Mouse (Mus musculus) forebrain, embryonic 12.5 days (tissue): ENCODE data around the gene Cnn3. TPM values are rescaled to one million over a fixed set of nuclear protein-coding genes. Genes with fewer than 3 reads are reported as not detected.

Experiments used
- ATAC-seq: fragments of 200-750 bp; cut with Nextera tagmentation; 2 replicates; pipeline ENCODE4 v1.8.0; 2017; ENCODE audit warnings: moderate TSS enrichment; ENCODE audit not compliant: low FRiP score
- H3K27ac ChIP-seq: fragments of 300-500 bp; sonication (generic); 2 replicates; pipeline ENCODE4 v1.5.1; 2016; ENCODE audit warnings: mild to moderate bottlenecking
- H3K27me3 ChIP-seq: fragments of 300-500 bp; sonication (generic); 2 replicates; pipeline ENCODE4 v1.6.1; 2016; ENCODE audit warnings: mild to moderate bottlenecking
- H3K36me3 ChIP-seq: fragments of 300-500 bp; sonication (generic); replicated peaks from 2 replicates; pipeline ENCODE4 v1.6.1; 2016; ENCODE audit warnings: mild to moderate bottlenecking
- H3K4me1 ChIP-seq: fragments of 300-500 bp; sonication (generic); 2 replicates; pipeline ENCODE4 v1.6.1; 2016
- H3K4me2 ChIP-seq: fragments of 300-500 bp; sonication (generic); 2 replicates; pipeline ENCODE4 v1.6.1; 2016; ENCODE audit warnings: mild to moderate bottlenecking, moderate library complexity
- H3K4me3 ChIP-seq: fragments of 300-500 bp; sonication (generic); replicated peaks from 2 replicates; pipeline ENCODE4 v1.5.1; 2016; ENCODE audit warnings: mild to moderate bottlenecking
- H3K9ac ChIP-seq: fragments of 300-500 bp; sonication (generic); 2 replicates; pipeline ENCODE4 v1.6.1; 2016; ENCODE audit warnings: mild to moderate bottlenecking
- H3K9me3 ChIP-seq: fragments of 300-500 bp; sonication (generic); 2 replicates; pipeline ENCODE4 v1.6.1; 2016
- WGBS: fragments of 180-500 bp; shearing (Covaris S2); methylation state at CpG from one replicate; pipeline ENCODE4 v1.1.7; 2016; 5-methylcytosine and 5-hydroxymethylcytosine counted together
- polyA plus RNA-seq: library from polyadenylated mRNA; unstranded; fragments of >200 nt; fragmentation: Nextera tagmentation; extraction: Ambion mirVana; gene quantifications from 2 replicates; pipeline ENCODE4 v1.2.1, GENCODE M21; 2016

The Cnn3 gene
- polyA plus RNA-seq, 1 experiment from 2014 or later = 831 TPM

GRCm38 (mm10) chr3:121483266-121484161 is 57.2 kb downstream of the Cnn3 start:
- no peak for ATAC-seq
- Histone ChIP-seq H3K9ac (no peak overlapping the region), H3K4me2 (no peak overlapping the region; the same call in 1 of the 2 replicates)

DNA sequence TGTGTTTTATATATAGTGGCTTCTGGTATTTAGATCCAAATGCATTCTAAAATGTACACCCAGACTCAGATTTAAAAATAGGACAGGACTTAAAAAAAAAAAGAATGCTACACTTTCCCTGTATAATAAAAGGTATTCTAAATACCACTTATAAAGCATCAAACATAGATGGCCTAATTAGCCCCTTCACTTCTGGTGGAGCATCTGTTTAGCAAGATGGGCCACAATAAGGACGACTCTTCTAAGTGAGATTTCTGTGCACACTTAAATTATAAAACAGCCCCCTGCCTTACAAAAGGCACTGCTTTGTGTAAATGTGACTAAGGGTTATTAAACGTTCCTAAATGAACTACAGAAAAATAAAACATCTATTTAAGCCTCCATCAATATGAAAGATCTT is 58.9 kb downstream of the Cnn3 start:
- no peaks in the 10 kb centered on the region for H3K9me3 ChIP-seq
- H3K4me2 ChIP-seq = no peak overlapping the region
- no peaks in the 10 kb centered on the region for H3K36me3 ChIP-seq
- WGBS = 22% methylated on average over 2 of the region's 2 CpGs
- H3K9ac ChIP-seq = no peak overlapping the region
- no peak for ATAC-seq
- H3K27me3 ChIP-seq = 0 out of 2 replicates have a peak, but pooled peaks cover 3% of the 10 kb centered on the region
- H3K4me3 ChIP-seq = no peak overlapping the region
- H3K27ac ChIP-seq = no peak overlapping the region
- peaks cover 48% of the 10 kb centered on the region for H3K4me1 ChIP-seq

More at GRCm38 (mm10) chr3:121483266-121484161, 57.2 kb downstream of the Cnn3 start:
- Histone ChIP-seq H3K9me3 (no peaks in the 10 kb centered on the region), H3K27ac (peak overlapping the region; percentile 50; the same call in 1 of the 2 replicates), H3K4me1 (peaks cover 47% of the 10 kb centered on the region), H3K36me3 (no peaks in the 10 kb centered on the region), H3K27me3 (no peaks in the 10 kb centered on the region), H3K4me3 (no peak overlapping the region)
- 69% methylated on average over 25 of the region's 25 CpGs for WGBS

DNA sequence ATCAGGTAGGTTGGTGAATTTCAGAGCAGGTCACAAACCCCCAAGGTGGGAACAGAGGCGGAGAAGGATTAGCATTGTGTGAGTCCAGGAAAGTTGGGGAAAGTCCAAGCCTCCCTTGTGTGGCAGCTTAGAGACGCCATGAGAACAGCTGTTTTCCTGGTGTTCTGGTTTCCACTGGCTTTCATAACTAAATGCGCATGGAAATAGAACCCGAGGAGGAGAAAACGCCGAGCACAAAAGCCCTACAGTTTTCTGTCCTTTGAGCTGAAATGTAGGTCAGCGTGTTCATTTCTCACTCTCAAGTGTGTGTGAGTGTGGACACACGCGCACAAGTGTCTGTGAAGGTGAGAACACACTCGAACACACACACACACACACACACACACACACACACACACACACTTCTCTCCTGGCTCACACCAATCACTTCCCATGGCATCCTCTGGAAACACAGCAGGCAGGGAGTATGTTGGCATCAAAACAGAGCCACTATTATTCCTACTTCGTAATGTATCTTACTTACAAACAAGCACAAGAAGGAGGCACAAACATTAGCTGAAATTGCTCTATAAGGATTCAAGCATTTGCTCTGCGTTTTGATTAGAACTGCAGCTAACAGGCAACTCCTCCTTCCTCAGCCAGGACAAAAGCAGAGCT is 63.3 kb downstream of the Cnn3 start:
- Histone ChIP-seq H3K4me2 (no peak overlapping the region; the same call in 1 of the 2 replicates), H3K27me3 (0 out of 2 replicates have a peak, but pooled peaks cover 3% of the 10 kb centered on the region), H3K4me3 (no peak overlapping the region), H3K27ac (0 out of 2 replicates have a peak overlapping the region, but pooled peaks have one; percentile 21), H3K36me3 (no peaks in the 10 kb centered on the region), H3K4me1 (peaks cover 28% of the 10 kb centered on the region), H3K9me3 (no peaks in the 10 kb centered on the region), H3K9ac (0 out of 2 replicates have a peak overlapping the region, but pooled peaks have one; percentile 4)
- 41% methylated on average over 12 of the region's 12 CpGs for WGBS
- ATAC-seq = no peak

- WGBS = 33% methylated on average over 5 of the region's 5 CpGs
- Histone ChIP-seq H3K9me3 (no peaks in the 10 kb centered on the region), H3K36me3 (no peaks in the 10 kb centered on the region), H3K4me1 (peaks cover 24% of the 10 kb centered on the region), H3K27me3 (0 out of 2 replicates have a peak, but pooled peaks cover 3% of the 10 kb centered on the region), H3K27ac (no peak overlapping the region), H3K9ac (no peak overlapping the region), H3K4me3 (no peak overlapping the region), H3K4me2 (no peak overlapping the region)
- ATAC-seq = no peak
Observed at GRCm38 (mm10) chr3:121490941-121491340, 64.6 kb downstream of the Cnn3 start.

- no peak overlapping the region for H3K27ac ChIP-seq
- no peaks in the 10 kb centered on the region for H3K9me3 ChIP-seq
- 0 out of 2 replicates have a peak, but pooled peaks cover 3% of the 10 kb centered on the region for H3K27me3 ChIP-seq
- 66% methylated on average over 5 of the region's 5 CpGs for WGBS
- no peak overlapping the region for H3K4me3 ChIP-seq
- peaks cover 24% of the 10 kb centered on the region for H3K4me1 ChIP-seq
- no peaks in the 10 kb centered on the region for H3K36me3 ChIP-seq
- no peak overlapping the region for H3K9ac ChIP-seq
- ATAC-seq = no peak
- no peak overlapping the region for H3K4me2 ChIP-seq
Observed at GRCm38 (mm10) chr3:121492026-121492425, 65.7 kb downstream of the Cnn3 start.

GRCm38 (mm10) chr3:121493997-121494421 is 67.7 kb downstream of the Cnn3 start:
- no peak overlapping the region for H3K9ac ChIP-seq
- WGBS = 88% methylated on average over 7 of the region's 7 CpGs
- no peak overlapping the region for H3K4me2 ChIP-seq
- no peaks in the 10 kb centered on the region for H3K36me3 ChIP-seq
- no peak overlapping the region for H3K4me3 ChIP-seq
- H3K4me1 ChIP-seq = peaks cover 23% of the 10 kb centered on the region
- 0 out of 2 replicates have a peak, but pooled peaks cover 3% of the 10 kb centered on the region for H3K27me3 ChIP-seq
- no peak for ATAC-seq
- no peaks in the 10 kb centered on the region for H3K9me3 ChIP-seq
- no peak overlapping the region for H3K27ac ChIP-seq

DNA sequence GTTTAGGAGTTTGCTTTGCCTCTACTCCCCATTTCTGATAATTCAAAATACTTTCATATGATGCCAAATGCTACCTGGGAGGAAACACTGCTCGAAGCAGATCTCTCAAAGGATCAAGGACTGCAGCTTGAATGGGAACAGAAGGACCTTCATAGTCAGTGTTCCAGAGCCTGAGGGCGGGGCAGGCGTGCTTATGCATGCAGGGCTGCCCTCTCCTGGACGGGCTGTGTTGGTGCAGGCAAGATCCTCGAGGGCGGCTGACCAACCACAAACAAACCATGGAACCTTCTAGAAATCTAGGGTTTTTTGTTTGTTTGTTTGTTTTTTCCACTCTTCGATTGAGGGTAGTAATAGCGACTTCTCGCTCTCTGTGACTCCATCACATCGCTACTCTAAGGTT is 73.9 kb downstream of the Cnn3 start:
- no peaks in the 10 kb centered on the region for H3K9me3 ChIP-seq
- no peak overlapping the region for H3K4me2 ChIP-seq
- no peak overlapping the region for H3K4me3 ChIP-seq
- WGBS = 56% methylated on average over 10 of the region's 10 CpGs
- peaks cover 6% of the 10 kb centered on the region; the same call in 1 of the 2 replicates for H3K4me1 ChIP-seq
- ATAC-seq = no peak
- H3K36me3 ChIP-seq = no peaks in the 10 kb centered on the region
- H3K27me3 ChIP-seq = no peaks in the 10 kb centered on the region
- no peak overlapping the region for H3K9ac ChIP-seq
- no peak overlapping the region for H3K27ac ChIP-seq

- Histone ChIP-seq H3K9me3 (no peaks in the 10 kb centered on the region), H3K27me3 (no peaks in the 10 kb centered on the region), H3K36me3 (no peaks in the 10 kb centered on the region), H3K9ac (no peak overlapping the region), H3K4me2 (no peak overlapping the region), H3K4me3 (no peak overlapping the region), H3K4me1 (peaks cover 8% of the 10 kb centered on the region; the same call in 1 of the 2 replicates), H3K27ac (no peak overlapping the region)
- WGBS = 94% methylated on average over 5 of the region's 5 CpGs
- ATAC-seq = no peak
Observed at GRCm38 (mm10) chr3:121500734-121501133, 74.4 kb downstream of the Cnn3 start.

DNA sequence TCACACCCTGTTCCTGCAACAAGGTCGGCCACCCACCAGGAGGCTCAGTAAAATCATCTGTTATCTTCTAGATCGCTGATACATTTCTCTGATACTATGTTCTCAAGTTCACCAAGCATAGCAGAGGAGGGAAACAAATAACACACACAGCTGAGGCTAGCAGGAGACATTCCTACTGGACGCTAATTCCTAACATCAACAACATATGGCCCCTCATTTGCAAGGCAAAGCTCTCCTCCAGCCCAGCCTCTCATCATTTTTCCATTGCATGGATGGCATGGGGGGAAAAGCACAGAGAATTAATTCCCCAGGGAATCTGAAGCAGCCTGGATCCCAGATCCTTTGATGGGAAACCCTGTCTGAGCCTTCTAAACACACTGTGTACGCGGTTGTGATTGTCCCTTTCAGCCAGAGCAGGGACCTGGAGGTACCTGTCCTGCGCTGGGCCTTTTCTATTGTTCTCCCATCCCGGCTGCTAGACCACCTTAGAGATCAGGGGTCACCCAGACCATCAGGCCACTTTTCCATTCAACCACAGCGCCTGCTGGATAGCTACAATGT is 78.7 kb downstream of the Cnn3 start:
- Histone ChIP-seq H3K27me3 (no peaks in the 10 kb centered on the region), H3K9me3 (no peaks in the 10 kb centered on the region), H3K27ac (no peak overlapping the region), H3K4me1 (peaks cover 8% of the 10 kb centered on the region; the same call in 1 of the 2 replicates), H3K4me3 (no peak overlapping the region), H3K4me2 (no peak overlapping the region), H3K36me3 (no peaks in the 10 kb centered on the region), H3K9ac (no peak overlapping the region)
- 74% methylated on average over 8 of the region's 8 CpGs for WGBS
- ATAC-seq = no peak

DNA sequence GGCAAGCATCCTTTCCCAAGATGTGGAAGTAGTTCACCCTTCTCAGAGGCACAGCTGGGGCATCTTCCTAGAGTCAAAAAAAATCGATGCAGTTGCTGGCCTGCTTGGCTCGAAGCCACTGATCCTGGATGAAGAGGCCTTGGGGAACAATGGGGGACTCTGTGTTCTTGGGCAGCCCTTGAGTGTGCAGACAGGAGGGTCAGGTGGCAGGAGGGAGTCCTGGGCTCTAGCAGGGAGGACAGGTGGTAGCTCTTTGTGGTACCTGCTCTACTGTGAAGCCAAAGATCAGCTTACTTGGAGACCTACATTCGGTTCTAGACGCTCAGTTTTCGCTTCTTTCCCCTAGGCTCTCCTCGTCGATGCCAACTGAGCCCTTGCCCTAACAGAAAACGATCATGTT is 79.9 kb downstream of the Cnn3 start:
- Histone ChIP-seq H3K36me3 (no peaks in the 10 kb centered on the region), H3K4me3 (no peak overlapping the region)
- ATAC-seq = no peak

DNA sequence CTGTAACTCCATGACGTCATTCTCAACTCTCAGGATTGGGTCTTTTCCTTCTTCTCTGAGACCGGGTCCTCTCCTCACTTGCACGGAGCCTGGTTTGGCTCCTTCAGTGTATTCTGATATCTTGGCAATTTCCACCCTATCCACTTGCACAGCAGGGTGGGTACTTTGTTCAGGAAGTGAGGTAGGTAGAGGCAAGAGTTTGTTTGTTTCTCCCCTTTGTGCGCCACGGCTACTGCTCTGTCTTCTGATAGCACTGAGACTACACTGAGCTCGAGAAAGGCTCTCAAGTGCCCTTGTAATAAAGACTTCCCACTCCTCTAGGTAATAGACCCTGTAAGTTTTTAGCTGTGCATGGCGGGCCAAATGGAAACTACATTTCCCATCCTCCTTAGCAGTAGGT is 80.5 kb downstream of the Cnn3 start:
- Histone ChIP-seq H3K36me3 (no peaks in the 10 kb centered on the region), H3K9ac (no peak overlapping the region), H3K27ac (no peak overlapping the region), H3K27me3 (no peaks in the 10 kb centered on the region), H3K9me3 (no peaks in the 10 kb centered on the region), H3K4me1 (peaks cover 8% of the 10 kb centered on the region; the same call in 1 of the 2 replicates), H3K4me3 (no peak overlapping the region), H3K4me2 (no peak overlapping the region)
- WGBS = 83% methylated on average over 7 of the region's 7 CpGs
- ATAC-seq = no peak

More for the DNA sequence above, 79.9 kb downstream of the Cnn3 start:
- H3K4me1 ChIP-seq = peaks cover 8% of the 10 kb centered on the region; the same call in 1 of the 2 replicates
- no peaks in the 10 kb centered on the region for H3K27me3 ChIP-seq
- 87% methylated on average over 8 of the region's 8 CpGs for WGBS
- H3K9ac ChIP-seq = no peak overlapping the region
- no peak overlapping the region for H3K27ac ChIP-seq
- no peak overlapping the region for H3K4me2 ChIP-seq
- H3K9me3 ChIP-seq = no peaks in the 10 kb centered on the region

GRCm38 (mm10) chr3:121507678-121508077 is 81.4 kb downstream of the Cnn3 start:
- no peak for ATAC-seq
- Histone ChIP-seq H3K4me1 (peaks cover 8% of the 10 kb centered on the region; the same call in 1 of the 2 replicates), H3K9ac (no peak overlapping the region), H3K4me3 (no peak overlapping the region), H3K36me3 (no peaks in the 10 kb centered on the region), H3K4me2 (no peak overlapping the region), H3K27me3 (no peaks in the 10 kb centered on the region), H3K27ac (no peak overlapping the region), H3K9me3 (no peaks in the 10 kb centered on the region)
- 93% methylated on average over 14 of the region's 14 CpGs for WGBS
